Mouse (Mus musculus) hindbrain, embryonic 15.5 days (tissue): ENCODE results near the gene Msantd1. TPM values are rescaled to one million over a fixed set of nuclear protein-coding genes. Genes with fewer than 3 reads are reported as not detected.
"Not testable (repeated sequence)": the region's sequence is repeated elsewhere in the genome, so short reads cannot be mapped to it uniquely, and the experiment has no call there.

ENCODE experiments used
- ATAC-seq: fragments of 200-750 bp; cut with Nextera tagmentation; 2 replicates; pipeline ENCODE4 v1.8.0; 2017; ENCODE audit warnings: low read depth, moderate number of reproducible peaks, moderate TSS enrichment; ENCODE audit not compliant: low FRiP score
- H3K27ac ChIP-seq: fragments of 300-500 bp; sonication (generic); replicated peaks from 2 replicates; pipeline ENCODE4 v1.5.1; 2015; ENCODE audit warnings: mild to moderate bottlenecking, inconsistent platforms
- H3K27me3 ChIP-seq: fragments of 300-500 bp; sonication (generic); 2 replicates; pipeline ENCODE4 v1.6.1; 2015; ENCODE audit warnings: control low read depth, inconsistent platforms
- H3K36me3 ChIP-seq: fragments of 300-500 bp; sonication (generic); 2 replicates; pipeline ENCODE4 v1.6.1; 2015; ENCODE audit warnings: control low read depth, inconsistent platforms
- H3K4me1 ChIP-seq: fragments of 300-500 bp; sonication (generic); replicated peaks from 2 replicates; pipeline ENCODE4 v1.6.1; 2015; ENCODE audit warnings: control low read depth, inconsistent platforms
- H3K4me2 ChIP-seq: fragments of 300-500 bp; sonication (generic); 2 replicates; pipeline ENCODE4 v1.6.1; 2015; ENCODE audit warnings: moderate library complexity, mild to moderate bottlenecking, inconsistent platforms
- H3K4me3 ChIP-seq: fragments of 300-500 bp; sonication (generic); 2 replicates; pipeline ENCODE4 v1.5.1; 2015; ENCODE audit warnings: mild to moderate bottlenecking, inconsistent platforms
- H3K9ac ChIP-seq: fragments of 300-500 bp; sonication (generic); 2 replicates; pipeline ENCODE4 v1.6.1; 2015; ENCODE audit warnings: inconsistent platforms
- H3K9me3 ChIP-seq: fragments of 300-500 bp; sonication (generic); 2 replicates; pipeline ENCODE4 v1.6.1; 2016; ENCODE audit warnings: control low read depth, inconsistent platforms
- WGBS: fragments of 180-500 bp; shearing (Covaris S2); methylation state at CpG from one replicate; pipeline ENCODE4 v1.1.7; 2015; 5-methylcytosine and 5-hydroxymethylcytosine counted together
- polyA plus RNA-seq: library from polyadenylated mRNA; unstranded; fragments of >200 nt; fragmentation: Nextera tagmentation; extraction: Ambion mirVana; gene quantifications from 2 replicates; pipeline ENCODE4 v1.2.1, GENCODE M21; 2015

The Msantd1 gene
- polyA plus RNA-seq, result 4.4 and 5.2 TPM in 2 replicates

- 84% methylated on average over 6 of the region's 6 CpGs for WGBS
- H3K9me3 ChIP-seq, result no peaks in the 10 kb centered on the region
- 0 out of 2 replicates have a peak, but pooled peaks cover under 1% of the 10 kb centered on the region for H3K4me1 ChIP-seq
- H3K36me3 ChIP-seq, result peaks cover 57% of the 10 kb centered on the region
- no peaks in the 10 kb centered on the region for H3K27me3 ChIP-seq
- no peak for ATAC-seq
- H3K9ac ChIP-seq, result no peak within 1 kb of the TSS
- no peak within 1 kb of the TSS for H3K27ac ChIP-seq
- H3K4me3 ChIP-seq, result no peak within 1 kb of the TSS
- H3K4me2 ChIP-seq, result no peak within 1 kb of the TSS
Measured at GRCm38 (mm10) chr5:34907910-34908725, at the start of gene Msantd1. Gene Msantd1 (plus strand): TSS chr5:34908012.

- WGBS, result 98% methylated on average over 5 of the region's 5 CpGs
- no peak for ATAC-seq
- no peaks in the 10 kb centered on the region for H3K4me1 ChIP-seq
Measured at GRCm38 (mm10) chr5:34865367-34865766, 42.4 kb upstream of the Msantd1 start.

GRCm38 (mm10) chr5:34880307-34880706, 27.5 kb upstream of the Msantd1 start:
- H3K4me1 ChIP-seq, H3K27me3 ChIP-seq, H3K27ac ChIP-seq, H3K9ac ChIP-seq, ATAC-seq, H3K4me3 ChIP-seq, H3K9me3 ChIP-seq, H3K4me2 ChIP-seq: not testable (repeated sequence)
- H3K36me3 ChIP-seq, result peaks cover 74% of the 10 kb centered on the region
- whole genome bisulfite sequencing, result 98% methylated on average over 3 of the region's 3 CpGs

More at GRCm38 (mm10) chr5:34865367-34865766, 42.4 kb upstream of the Msantd1 start:
- no peak overlapping the region for H3K9ac ChIP-seq
- no peak overlapping the region for H3K27ac ChIP-seq
- H3K4me2 ChIP-seq, result no peak overlapping the region
- H3K36me3 ChIP-seq, result peaks cover 57% of the 10 kb centered on the region
- no peak overlapping the region for H3K4me3 ChIP-seq
- no peaks in the 10 kb centered on the region for H3K9me3 ChIP-seq
- no peaks in the 10 kb centered on the region for H3K27me3 ChIP-seq

GRCm38 (mm10) chr5:34881023-34881422, 26.8 kb upstream of the Msantd1 start:
- no peaks in the 10 kb centered on the region for H3K27me3 ChIP-seq
- no peak overlapping the region for H3K9ac ChIP-seq
- no peaks in the 10 kb centered on the region for H3K9me3 ChIP-seq
- WGBS, result 92% methylated on average over 3 of the region's 3 CpGs
- peaks cover 67% of the 10 kb centered on the region for H3K36me3 ChIP-seq
- H3K27ac ChIP-seq, result no peak overlapping the region
- no peaks in the 10 kb centered on the region for H3K4me1 ChIP-seq
- H3K4me3 ChIP-seq, result no peak overlapping the region
- ATAC-seq, result no peak
- H3K4me2 ChIP-seq, result no peak overlapping the region

- no peak overlapping the region for H3K4me3 ChIP-seq
- no peaks in the 10 kb centered on the region for H3K9me3 ChIP-seq
- H3K36me3 ChIP-seq, result peaks cover 71% of the 10 kb centered on the region
- no peak overlapping the region for H3K9ac ChIP-seq
- ATAC-seq, result no peak
- no peak overlapping the region for H3K27ac ChIP-seq
- 83% methylated on average over 3 of the region's 3 CpGs for WGBS
- H3K4me1 ChIP-seq, result no peaks in the 10 kb centered on the region
- H3K27me3 ChIP-seq, result no peaks in the 10 kb centered on the region
- H3K4me2 ChIP-seq, result no peak overlapping the region
Measured at GRCm38 (mm10) chr5:34885250-34885649, 22.6 kb upstream of the Msantd1 start.

- Histone ChIP-seq H3K36me3 (peaks cover 74% of the 10 kb centered on the region), H3K4me3 (no peak overlapping the region), H3K9me3 (no peaks in the 10 kb centered on the region), H3K27ac (no peak overlapping the region), H3K27me3 (no peaks in the 10 kb centered on the region), H3K9ac (no peak overlapping the region), H3K4me1 (no peaks in the 10 kb centered on the region), H3K4me2 (no peak overlapping the region)
- WGBS, result 90% methylated on average over 4 of the region's 4 CpGs
- ATAC-seq, result no peak
Measured at GRCm38 (mm10) chr5:34889252-34889651, 18.6 kb upstream of the Msantd1 start.

GRCm38 (mm10) chr5:34896697-34897453, 10.9 kb upstream of the Msantd1 start:
- no peak overlapping the region for H3K4me3 ChIP-seq
- no peaks in the 10 kb centered on the region for H3K9me3 ChIP-seq
- no peak overlapping the region for H3K9ac ChIP-seq
- no peaks in the 10 kb centered on the region for H3K4me1 ChIP-seq
- no peaks in the 10 kb centered on the region for H3K27me3 ChIP-seq
- H3K4me2 ChIP-seq, result no peak overlapping the region
- WGBS, result 90% methylated on average over 3 of the region's 3 CpGs
- H3K36me3 ChIP-seq, result peaks cover 71% of the 10 kb centered on the region
- no peak overlapping the region for H3K27ac ChIP-seq
- no peak for ATAC-seq

- H3K4me3 ChIP-seq, result no peak overlapping the region
- H3K9me3 ChIP-seq, result no peaks in the 10 kb centered on the region
- no peak overlapping the region for H3K4me2 ChIP-seq
- H3K36me3 ChIP-seq, result peaks cover 78% of the 10 kb centered on the region
- no peak; the same call in 1 of the 2 replicates for ATAC-seq
- H3K9ac ChIP-seq, result no peak overlapping the region
- no peaks in the 10 kb centered on the region for H3K27me3 ChIP-seq
- 0 out of 2 replicates have a peak, but pooled peaks cover 4% of the 10 kb centered on the region for H3K4me1 ChIP-seq
- WGBS, result 95% methylated on average over 6 of the region's 6 CpGs
- no peak overlapping the region for H3K27ac ChIP-seq
Measured at GRCm38 (mm10) chr5:34899787-34900469, 7.9 kb upstream of the Msantd1 start.

- Histone ChIP-seq H3K36me3 (peaks cover 85% of the 10 kb centered on the region), H3K27ac (no peak overlapping the region), H3K4me3 (no peak overlapping the region), H3K4me1 (0 out of 2 replicates have a peak, but pooled peaks cover 4% of the 10 kb centered on the region), H3K4me2 (no peak overlapping the region), H3K27me3 (no peaks in the 10 kb centered on the region), H3K9ac (no peak overlapping the region), H3K9me3 (no peaks in the 10 kb centered on the region)
- no peak for ATAC-seq
Measured at GRCm38 (mm10) chr5:34902371-34902770, 5.4 kb upstream of the Msantd1 start.

- Histone ChIP-seq H3K9ac (no peak overlapping the region), H3K27ac (no peak overlapping the region), H3K36me3 (peaks cover 84% of the 10 kb centered on the region), H3K9me3 (no peaks in the 10 kb centered on the region), H3K4me1 (0 out of 2 replicates have a peak, but pooled peaks cover 4% of the 10 kb centered on the region), H3K4me2 (no peak overlapping the region), H3K4me3 (no peak overlapping the region), H3K27me3 (no peaks in the 10 kb centered on the region)
- 67% methylated on average over 5 of the region's 5 CpGs for WGBS
- peak; percentile 73; the same call in 1 of the 2 replicates for ATAC-seq
Measured at GRCm38 (mm10) chr5:34902811-34903385, 4.9 kb upstream of the Msantd1 start.

GRCm38 (mm10) chr5:34904412-34904811, 3.4 kb upstream of the Msantd1 start:
- Histone ChIP-seq H3K9me3 (no peaks in the 10 kb centered on the region), H3K9ac (no peak overlapping the region), H3K4me3 (no peak overlapping the region), H3K27me3 (no peaks in the 10 kb centered on the region), H3K4me1 (0 out of 2 replicates have a peak, but pooled peaks cover 4% of the 10 kb centered on the region), H3K4me2 (no peak overlapping the region), H3K27ac (no peak overlapping the region), H3K36me3 (peaks cover 81% of the 10 kb centered on the region)
- ATAC-seq, result no peak
